Comparison of ENCODE assay signal across 8 mouse cellular contexts in the genomic region with DNA sequence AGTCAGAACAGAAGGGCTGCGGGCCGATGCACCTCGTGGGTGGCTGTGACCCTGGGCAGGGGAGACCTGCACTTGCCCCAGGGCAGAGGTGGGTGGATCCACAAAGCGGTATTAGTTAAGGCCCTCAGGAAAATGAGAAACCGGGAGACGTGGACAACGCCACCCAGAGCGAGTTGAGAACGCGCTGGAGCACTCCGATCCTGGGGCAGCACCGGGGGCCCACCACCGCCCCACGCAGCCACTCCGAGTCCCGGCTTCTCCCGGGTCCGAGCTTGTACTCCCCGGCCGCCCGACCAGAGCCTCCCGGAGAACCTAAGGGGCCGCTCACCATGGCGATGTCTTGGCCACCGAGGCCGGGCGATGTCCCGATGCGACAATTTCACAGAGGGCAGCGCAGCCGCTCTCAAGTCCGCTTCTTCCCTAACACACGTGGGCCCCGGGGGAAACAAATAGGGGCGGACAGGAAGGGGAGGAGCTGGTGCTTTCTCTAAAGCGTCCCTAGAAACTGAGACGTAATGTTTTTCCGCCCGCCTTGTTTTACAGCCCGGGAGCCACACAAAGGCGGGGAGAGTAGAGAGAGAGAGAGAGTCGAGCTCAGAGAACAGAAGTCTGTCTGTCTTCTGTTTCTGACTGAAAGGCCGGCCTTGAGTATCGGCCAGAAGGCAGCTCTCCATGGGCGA. TPM values are rescaled to one million over a fixed set of nuclear protein-coding genes. Genes with fewer than 3 reads are reported as not detected.
A peak's percentile ranks its signal among the peaks of the same experiment; 100 is the strongest.
DNase-seq lines count a peak whose midpoint lies in the region; ATAC-seq and TF ChIP-seq lines count a peak whose summit lies in the region.

A gene (minus strand): TSS at position 447 of the 680 bp plus-strand sequence.

- TF ChIP-seq CTCF in Patski (IDR thresholded peaks at IDR 0.05): no peak

- H3K27me3 ChIP-seq in Patski: peaks cover 8% of the 10 kb centered on the region
- no peaks in the 10 kb centered on the region for H3K27me3 ChIP-seq in hindbrain, embryonic 14.5 days (ENCODE audit: control insufficient read depth, insufficient read depth, low read length)

- peak; percentile 93 for ATAC-seq in Patski
- ATAC-seq in hindbrain, embryonic 14.5 days (ENCODE audit: low FRiP score): peak; percentile 98

- WGBS in hindbrain, embryonic 14.5 days: under 1% methylated on average over 45 of the region's 45 CpGs

- H3K27ac ChIP-seq in hindbrain, embryonic 14.5 days: peak within 1 kb of the TSS; percentile 80

- peak within 1 kb of the TSS; percentile 79 for H3K4me2 ChIP-seq in hindbrain, embryonic 14.5 days (replicated peaks)

- no peaks in the 10 kb centered on the region for H3K9me3 ChIP-seq in hindbrain, embryonic 14.5 days (ENCODE audit: control insufficient read depth, low read length)

- H3K4me3 ChIP-seq in hindbrain, embryonic 14.5 days (replicated peaks; ENCODE audit: low read length): peak within 1 kb of the TSS; percentile 82

- peaks cover 23% of the 10 kb centered on the region for H3K36me3 ChIP-seq in hindbrain, embryonic 14.5 days (replicated peaks; ENCODE audit: control insufficient read depth, insufficient read depth)

- H3K4me1 ChIP-seq in hindbrain, embryonic 14.5 days (replicated peaks; ENCODE audit: control insufficient read depth, insufficient read depth, low read length): peaks cover 13% of the 10 kb centered on the region; the same call in 1 of the 2 replicates

- peak; percentile 37 for DNase-seq in Patski (ENCODE audit: low read depth, low spot score)
- peak; percentile 90 for DNase-seq in cerebellum, postnatal 14 days
- DNase-seq in frontal cortex, postnatal 25 days (ENCODE audit: low spot score in 2 of 2): peak; percentile 73 to 74
- peak; percentile 91 for DNase-seq in hindbrain, embryonic 14.5 days (ENCODE audit: low spot score)
- DNase-seq in layer of hippocampus, postnatal 36 days: peak; percentile 84
- DNase-seq in lung, postnatal 36 days: peak; percentile 80
- DNase-seq in retina, postnatal 1 day: peak; percentile 95
- DNase-seq in urinary bladder, adult 18-20 months (ENCODE audit: low spot score in 2 of 2): peak; percentile 49 to 78

- POLR2A ChIA-PET in Patski (lab: Charles Lee): no interaction called here

- H3K9ac ChIP-seq in hindbrain, embryonic 14.5 days: peak within 1 kb of the TSS; percentile 89

- in situ Hi-C loops in Patski (cut with MboI; ENCODE audit: low pct_unique_long_range_greater_than_20kb): loop anchor here (25.0 kb wide), 1 partner anchor 1749 kb away; a partner anchor contains a TSS

- CTCF ChIA-PET in Patski (lab: Charles Lee): interaction anchor here (1.1 to 4.3 kb wide), 3 partner anchors 9 to 15 kb away, joined by 3 to 13 read pairs (median 6); no protein-coding TSS in a partner anchor

RNA-seq across cellular contexts. Expression of the gene that starts here (rescaled TPM):
- 10.9 TPM for polyA plus RNA-seq in Patski (2021)
- polyA plus RNA-seq in hindbrain, embryonic 14.5 days (2014; fragmentation: Nextera tagmentation; extraction: Ambion mirVana): 9.8 TPM in 2 replicates
- total RNA-seq in layer of hippocampus, postnatal 36 days (2021): 10 to 100 TPM; 10.2 to 10.8 TPM

Comparison
In these comparisons a context has a peak if more than half of its experiments do, and no peak if none do; other contexts are left out.
1. Peak in every context shown above with its lines: DNase-seq, ATAC-seq, H3K4me3 ChIP-seq and H3K27ac ChIP-seq.
2. DNase-seq: peak in every context shown above with its lines; median percentile 95 in retina, postnatal 1 day; 91 in hindbrain, embryonic 14.5 days; 90 in cerebellum, postnatal 14 days; 84 in layer of hippocampus, postnatal 36 days; 80 in lung, postnatal 36 days; 74 in frontal cortex, postnatal 25 days; 64 in urinary bladder, adult 18-20 months; 37 in Patski.